Mouse (Mus musculus) lung, embryonic 15.5 days (tissue): ENCODE measurements around the gene Cdkal1. TPM values are rescaled to one million over a fixed set of nuclear protein-coding genes. Genes with fewer than 3 reads are reported as not detected.

Experiments used
- ATAC-seq: fragments of 200-750 bp; cut with Nextera tagmentation; 2 replicates; pipeline ENCODE4 v1.8.0; 2017; ENCODE audit warnings: moderate number of reproducible peaks, borderline replicate concordance; ENCODE audit not compliant: low FRiP score, low TSS enrichment; ENCODE audit errors: extremely low read depth
- H3K27ac ChIP-seq: fragments of 300-500 bp; sonication (generic); 2 replicates; pipeline ENCODE4 v1.5.1; 2015; ENCODE audit warnings: moderate library complexity, mild to moderate bottlenecking, inconsistent platforms
- H3K27me3 ChIP-seq: fragments of 300-500 bp; sonication (generic); 2 replicates; pipeline ENCODE4 v1.6.1; 2015; ENCODE audit warnings: inconsistent platforms
- H3K36me3 ChIP-seq: fragments of 300-500 bp; sonication (generic); 2 replicates; pipeline ENCODE4 v1.6.1; 2015; ENCODE audit warnings: inconsistent platforms
- H3K4me1 ChIP-seq: fragments of 300-500 bp; sonication (generic); 2 replicates; pipeline ENCODE4 v1.6.1; 2015; ENCODE audit warnings: inconsistent platforms
- H3K4me2 ChIP-seq: fragments of 300-500 bp; sonication (generic); 2 replicates; pipeline ENCODE4 v1.6.1; 2015; ENCODE audit warnings: inconsistent platforms, mild to moderate bottlenecking, moderate library complexity
- H3K4me3 ChIP-seq: fragments of 300-500 bp; sonication (generic); 2 replicates; pipeline ENCODE4 v1.5.1; 2015; ENCODE audit warnings: mild to moderate bottlenecking, inconsistent platforms
- H3K9ac ChIP-seq: fragments of 300-500 bp; sonication (generic); 2 replicates; pipeline ENCODE4 v1.6.1; 2015; ENCODE audit warnings: inconsistent platforms
- H3K9me3 ChIP-seq: fragments of 300-500 bp; sonication (generic); 2 replicates; pipeline ENCODE4 v1.6.1; 2016; ENCODE audit warnings: inconsistent platforms
- WGBS: fragments of 180-500 bp; shearing (Covaris S2); methylation state at CpG from one replicate; pipeline ENCODE4 v1.1.7; 2015; 5-methylcytosine and 5-hydroxymethylcytosine counted together
- polyA plus RNA-seq: library from polyadenylated mRNA; unstranded; fragments of >200 nt; fragmentation: Nextera tagmentation; extraction: Ambion mirVana; gene quantifications from 2 replicates; pipeline ENCODE4 v1.2.1, GENCODE M21; 2015

Cdkal1 gene
- polyA plus RNA-seq, 1 experiment from 2014 or later = 34.0 TPM

DNA sequence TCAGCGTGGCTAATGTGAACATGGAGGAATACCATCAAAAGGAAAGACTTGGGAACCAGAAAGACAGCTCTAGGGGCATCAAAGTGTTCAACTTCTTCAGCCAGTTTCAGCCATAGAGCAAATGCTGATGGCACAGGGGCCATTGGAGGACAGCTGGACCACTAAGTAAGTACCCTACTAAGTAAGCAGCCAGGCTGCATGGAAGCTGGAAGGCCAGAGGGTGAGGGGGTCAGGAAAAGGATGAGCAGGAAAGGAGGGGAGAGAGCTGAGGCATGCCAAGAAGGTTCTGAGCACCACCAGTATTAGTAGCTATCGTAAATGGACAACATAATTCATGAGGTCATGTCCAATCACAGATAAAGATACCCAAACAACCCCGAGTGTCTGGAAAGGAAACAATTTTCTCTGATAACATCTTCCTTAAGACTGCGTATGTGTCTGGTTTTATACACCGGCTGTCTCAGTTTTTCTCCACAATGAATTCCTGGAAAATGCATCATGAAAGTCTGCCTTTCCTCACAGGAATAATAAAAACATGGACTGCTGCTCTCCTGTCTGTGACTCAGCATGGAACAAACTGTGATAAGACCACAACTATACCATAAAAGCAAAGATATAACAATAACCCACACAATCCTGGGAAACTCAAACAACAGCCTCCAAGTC, 352.9 kb downstream of the Cdkal1 start:
- peaks cover 13% of the 10 kb centered on the region; the same call in 1 of the 2 replicates for H3K4me1 ChIP-seq
- WGBS = 52% methylated on average over 5 of the region's 5 CpGs
- no peak overlapping the region for H3K4me3 ChIP-seq
- ATAC-seq = no peak
- no peaks in the 10 kb centered on the region for H3K36me3 ChIP-seq
- H3K9me3 ChIP-seq = no peaks in the 10 kb centered on the region
- no peaks in the 10 kb centered on the region for H3K27me3 ChIP-seq
- H3K4me2 ChIP-seq = no peak overlapping the region
- no peak overlapping the region for H3K9ac ChIP-seq
- no peak overlapping the region for H3K27ac ChIP-seq

DNA sequence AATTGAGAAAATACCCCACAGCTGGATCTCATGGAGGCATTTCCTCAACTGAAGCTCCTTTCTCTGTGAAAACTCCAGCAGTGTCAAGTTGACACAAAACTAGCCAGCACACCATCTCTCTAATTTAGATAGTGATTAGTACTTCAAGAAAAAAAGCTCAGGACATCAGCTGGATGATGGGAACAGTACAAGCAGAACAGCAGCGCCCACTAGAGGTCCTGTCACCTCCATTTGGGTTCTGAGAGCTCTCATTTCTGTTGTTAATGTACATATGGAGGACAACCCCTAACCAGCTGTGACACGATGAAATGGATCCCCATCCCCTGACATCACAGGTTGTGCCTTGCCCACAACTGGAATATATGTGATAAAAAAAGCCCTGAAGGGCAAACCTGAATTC, 354.3 kb downstream of the Cdkal1 start:
- Histone ChIP-seq H3K9ac (no peak overlapping the region), H3K27me3 (no peaks in the 10 kb centered on the region), H3K9me3 (no peaks in the 10 kb centered on the region), H3K4me3 (no peak overlapping the region), H3K4me1 (peaks cover 13% of the 10 kb centered on the region; the same call in 1 of the 2 replicates), H3K27ac (no peak overlapping the region), H3K36me3 (no peaks in the 10 kb centered on the region), H3K4me2 (no peak overlapping the region)
- WGBS = 61% methylated on average over 2 of the region's 2 CpGs
- no peak for ATAC-seq

DNA sequence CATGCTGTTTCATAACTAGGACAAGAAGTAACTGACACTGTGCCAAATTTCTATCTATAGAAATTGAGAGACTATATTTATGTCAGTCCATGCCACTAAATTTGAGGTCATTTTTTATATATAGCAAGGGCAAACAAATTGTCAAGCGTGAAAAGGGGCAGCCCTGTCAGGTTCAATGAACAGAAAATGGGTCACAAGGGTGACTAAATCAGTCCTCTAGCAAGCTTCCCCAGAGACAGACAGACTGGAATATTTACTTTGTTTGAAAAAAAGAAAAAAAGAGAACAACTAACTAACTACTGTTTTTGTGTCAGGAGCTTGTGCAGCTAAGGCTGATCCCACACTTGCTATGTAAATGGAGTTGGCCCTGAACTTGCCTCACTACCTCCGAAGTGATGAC, 355.7 kb downstream of the Cdkal1 start:
- peaks cover 9% of the 10 kb centered on the region; the same call in 1 of the 2 replicates for H3K4me1 ChIP-seq
- no peak overlapping the region for H3K9ac ChIP-seq
- no peaks in the 10 kb centered on the region for H3K36me3 ChIP-seq
- no peaks in the 10 kb centered on the region for H3K27me3 ChIP-seq
- H3K4me3 ChIP-seq = no peak overlapping the region
- ATAC-seq = no peak
- no peaks in the 10 kb centered on the region for H3K9me3 ChIP-seq
- H3K27ac ChIP-seq = no peak overlapping the region
- WGBS = 69% methylated on average over 2 of the region's 2 CpGs
- no peak overlapping the region for H3K4me2 ChIP-seq

DNA sequence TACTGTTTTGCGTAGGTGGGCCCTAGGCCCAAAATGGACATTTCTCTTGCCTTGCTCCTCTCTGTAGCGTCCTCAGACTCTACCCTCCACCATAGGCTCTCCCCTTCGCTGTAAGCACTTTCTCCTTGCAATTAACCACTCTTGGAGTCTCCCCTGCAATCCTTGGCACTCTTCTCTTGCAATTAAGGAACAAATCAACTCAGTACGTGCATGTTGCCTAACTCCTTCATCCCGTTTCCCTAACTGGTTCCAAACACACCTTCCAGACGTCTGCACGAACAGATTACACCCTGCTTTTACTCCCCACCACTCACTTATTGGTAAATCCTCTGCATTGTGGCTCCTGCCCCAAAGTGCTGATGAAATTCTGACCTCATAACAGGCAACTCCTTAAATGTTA, 358.2 kb downstream of the Cdkal1 start:
- no peak overlapping the region for H3K27ac ChIP-seq
- no peak for ATAC-seq
- H3K9me3 ChIP-seq = no peaks in the 10 kb centered on the region
- no peaks in the 10 kb centered on the region for H3K36me3 ChIP-seq
- H3K4me1 ChIP-seq = no peaks in the 10 kb centered on the region
- 75% methylated on average over 7 of the region's 7 CpGs for WGBS
- no peak overlapping the region for H3K4me2 ChIP-seq
- no peaks in the 10 kb centered on the region for H3K27me3 ChIP-seq
- no peak overlapping the region for H3K9ac ChIP-seq
- H3K4me3 ChIP-seq = no peak overlapping the region

DNA sequence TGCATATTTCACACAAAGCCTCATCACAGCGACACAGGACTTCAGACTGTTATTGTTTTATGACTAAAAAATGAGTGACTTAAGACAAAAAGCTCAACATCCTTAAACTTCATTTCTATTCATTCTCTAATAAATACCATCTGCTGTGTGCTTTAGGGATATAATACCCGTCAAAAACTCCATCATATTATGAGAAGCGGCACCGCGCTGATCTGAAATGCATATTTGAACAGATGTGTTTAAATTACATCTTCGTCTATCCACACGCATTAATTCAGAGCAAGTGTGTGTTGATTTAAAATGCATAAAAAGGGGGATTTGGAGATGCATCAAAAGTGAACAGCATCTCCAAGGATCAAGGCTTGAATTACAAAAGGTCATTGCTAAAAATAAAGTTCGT, 365.1 kb downstream of the Cdkal1 start:
- Histone ChIP-seq H3K27me3 (no peaks in the 10 kb centered on the region), H3K27ac (no peak overlapping the region), H3K36me3 (no peaks in the 10 kb centered on the region), H3K4me2 (no peak overlapping the region), H3K4me3 (no peak overlapping the region), H3K9ac (no peak overlapping the region), H3K4me1 (no peaks in the 10 kb centered on the region), H3K9me3 (no peaks in the 10 kb centered on the region)
- WGBS = 80% methylated on average over 8 of the region's 8 CpGs
- ATAC-seq = no peak

DNA sequence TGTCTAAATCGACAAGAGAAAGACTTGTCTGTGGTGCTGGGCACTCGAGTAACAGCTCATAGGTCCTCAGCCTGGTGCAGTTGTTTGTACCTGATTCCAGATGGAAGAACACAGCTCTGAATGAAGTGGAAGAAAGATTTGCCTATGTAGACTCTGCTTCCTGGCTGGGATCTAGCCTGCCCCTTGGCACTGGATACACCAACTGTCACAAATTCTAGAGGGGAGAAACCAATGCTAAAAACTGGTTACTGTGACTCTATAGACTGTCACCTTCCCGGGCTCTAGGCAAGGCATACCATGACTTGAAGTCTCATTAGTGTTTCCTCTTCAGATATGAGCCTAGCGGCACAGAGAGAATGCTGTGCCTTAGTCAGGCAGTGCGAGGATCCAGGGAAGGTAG, 366.0 kb downstream of the Cdkal1 start:
- Histone ChIP-seq H3K36me3 (no peaks in the 10 kb centered on the region), H3K9ac (no peak overlapping the region), H3K4me2 (no peak overlapping the region), H3K4me1 (no peaks in the 10 kb centered on the region), H3K9me3 (no peaks in the 10 kb centered on the region), H3K27me3 (no peaks in the 10 kb centered on the region), H3K4me3 (no peak overlapping the region), H3K27ac (no peak overlapping the region)
- no peak for ATAC-seq
- WGBS = 81% methylated on average over 5 of the region's 5 CpGs

DNA sequence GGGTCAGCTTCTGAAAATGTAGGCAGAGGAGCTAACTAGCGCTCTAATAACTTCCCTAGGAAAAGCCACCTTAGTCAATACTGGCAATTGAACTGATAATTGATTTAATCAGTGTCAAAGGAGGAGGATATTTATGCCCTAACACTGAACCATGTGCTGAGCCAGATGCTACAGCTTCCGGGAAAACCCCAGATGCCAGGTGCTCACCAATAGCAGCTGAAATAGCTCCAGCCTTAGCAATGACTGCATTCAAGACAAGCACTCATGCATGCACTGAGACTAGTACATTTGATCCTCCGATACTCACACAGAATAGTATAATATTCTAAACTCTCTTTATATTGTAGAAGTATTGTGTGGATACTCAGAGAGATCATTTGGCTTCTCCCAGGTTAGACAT, 368.8 kb downstream of the Cdkal1 start:
- Histone ChIP-seq H3K27me3 (no peaks in the 10 kb centered on the region), H3K4me1 (no peaks in the 10 kb centered on the region), H3K9ac (no peak overlapping the region), H3K27ac (no peak overlapping the region), H3K4me3 (no peak overlapping the region), H3K4me2 (no peak overlapping the region), H3K36me3 (no peaks in the 10 kb centered on the region), H3K9me3 (no peaks in the 10 kb centered on the region)
- ATAC-seq = no peak
- WGBS = 81% methylated on average over 3 of the region's 3 CpGs

DNA sequence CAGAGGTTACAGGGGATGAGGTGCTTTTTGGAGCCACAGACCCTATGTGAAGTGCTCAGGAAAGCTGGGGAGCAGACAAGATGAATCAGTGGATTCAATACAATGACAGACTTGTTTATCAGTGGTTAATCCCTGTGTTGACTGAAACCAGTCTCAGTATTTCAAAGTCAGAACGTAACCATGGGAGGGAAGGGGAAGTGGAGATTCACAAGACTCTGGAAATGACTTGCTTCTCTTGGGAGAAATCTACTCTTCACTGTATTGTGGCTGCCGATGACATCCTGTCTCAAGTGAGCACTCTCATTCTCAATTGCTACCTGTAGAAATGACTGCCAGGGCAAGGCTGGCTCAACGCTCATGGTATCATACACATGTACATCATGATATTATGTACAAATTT, 371.5 kb downstream of the Cdkal1 start:
- no peaks in the 10 kb centered on the region for H3K36me3 ChIP-seq
- H3K4me3 ChIP-seq = no peak overlapping the region
- H3K9ac ChIP-seq = no peak overlapping the region
- no peaks in the 10 kb centered on the region for H3K4me1 ChIP-seq
- WGBS = 79% methylated on average over 3 of the region's 3 CpGs
- no peaks in the 10 kb centered on the region for H3K9me3 ChIP-seq
- no peak overlapping the region for H3K4me2 ChIP-seq
- no peaks in the 10 kb centered on the region for H3K27me3 ChIP-seq
- no peak overlapping the region for H3K27ac ChIP-seq
- no peak for ATAC-seq

DNA sequence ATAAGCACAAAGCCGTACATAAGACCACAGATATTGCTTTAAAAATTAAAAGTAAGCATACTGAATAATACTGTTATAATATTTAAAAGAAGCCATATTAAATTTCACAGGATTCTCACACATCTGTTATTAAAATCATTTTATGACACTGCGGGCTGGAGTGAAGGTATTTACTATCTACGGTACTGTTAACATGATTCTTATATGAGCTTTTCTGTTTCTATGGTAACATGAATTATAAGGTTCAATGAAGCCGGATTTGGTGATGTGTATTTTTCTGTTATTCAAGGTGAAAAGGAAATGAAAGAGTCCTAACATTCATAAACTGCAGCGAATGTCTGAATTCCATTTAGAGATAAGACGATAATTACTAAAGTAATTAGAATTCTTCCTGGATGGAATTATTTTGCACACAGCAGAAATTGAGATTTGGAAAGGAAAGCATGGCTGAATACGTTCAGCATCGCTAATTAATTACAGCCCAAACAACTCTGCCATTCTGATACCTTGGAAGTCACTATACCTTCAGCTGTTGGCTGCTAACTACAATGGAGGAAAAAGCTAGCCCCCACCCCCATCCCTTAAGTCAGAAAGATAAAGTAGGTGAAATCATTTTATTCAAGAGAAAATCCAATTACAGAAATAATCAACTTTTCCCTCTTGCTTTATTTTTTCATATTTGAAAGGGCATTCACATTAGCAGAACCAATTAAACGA, 373.2 kb downstream of the Cdkal1 start:
- no peak for ATAC-seq
- no peak overlapping the region for H3K4me2 ChIP-seq
- no peaks in the 10 kb centered on the region for H3K27me3 ChIP-seq
- 79% methylated on average over 9 of the region's 9 CpGs for WGBS
- H3K4me1 ChIP-seq = no peaks in the 10 kb centered on the region
- H3K36me3 ChIP-seq = no peaks in the 10 kb centered on the region
- H3K27ac ChIP-seq = no peak overlapping the region
- no peaks in the 10 kb centered on the region for H3K9me3 ChIP-seq
- H3K4me3 ChIP-seq = no peak overlapping the region
- no peak overlapping the region for H3K9ac ChIP-seq

DNA sequence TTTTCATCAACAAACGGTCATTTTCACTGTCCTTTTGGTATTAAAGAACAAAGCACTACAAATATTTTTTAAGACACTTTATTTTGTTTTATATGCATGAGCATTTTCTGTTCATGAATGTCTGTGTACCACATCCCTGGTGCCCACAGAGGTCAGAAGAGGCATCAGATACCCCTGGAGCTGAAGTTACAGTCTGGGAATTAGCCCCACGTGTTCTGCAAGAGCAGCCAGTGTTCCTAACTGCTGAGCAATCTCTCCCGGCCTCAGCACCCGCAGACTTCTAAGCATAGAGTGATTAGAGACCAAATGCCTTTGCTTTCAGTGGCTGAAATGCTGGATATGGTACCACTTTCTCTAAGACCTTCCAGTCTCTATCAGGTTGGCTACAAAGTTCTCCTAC, 379.1 kb downstream of the Cdkal1 start:
- no peaks in the 10 kb centered on the region for H3K36me3 ChIP-seq
- H3K27ac ChIP-seq = no peak overlapping the region
- H3K4me3 ChIP-seq = no peak overlapping the region
- no peak for ATAC-seq
- H3K4me1 ChIP-seq = no peaks in the 10 kb centered on the region
- H3K27me3 ChIP-seq = no peaks in the 10 kb centered on the region
- H3K4me2 ChIP-seq = no peak overlapping the region
- no peaks in the 10 kb centered on the region for H3K9me3 ChIP-seq
- 68% methylated on average over 4 of the region's 4 CpGs for WGBS
- H3K9ac ChIP-seq = no peak overlapping the region

DNA sequence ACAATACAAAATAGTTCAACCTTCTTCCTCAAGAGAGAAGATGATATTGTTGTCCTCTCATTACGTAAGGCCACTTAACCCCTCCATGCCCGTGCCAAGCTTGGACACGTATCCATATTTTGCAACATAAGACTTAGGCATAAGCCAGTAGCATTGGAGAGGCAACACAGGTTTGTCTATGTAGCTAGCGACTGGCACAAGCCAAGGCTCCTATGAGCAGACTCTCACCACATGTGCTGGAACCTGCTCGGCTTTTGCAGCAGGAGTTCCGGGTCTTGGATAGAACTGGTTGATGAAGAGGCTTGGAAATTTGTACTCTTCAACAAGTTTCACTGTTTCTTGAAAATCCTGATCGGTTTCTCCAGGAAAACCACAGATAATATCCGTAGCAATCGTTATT, 381.2 kb downstream of the Cdkal1 start:
- Histone ChIP-seq H3K9ac (no peak overlapping the region), H3K4me1 (no peaks in the 10 kb centered on the region), H3K4me2 (no peak overlapping the region), H3K27me3 (no peaks in the 10 kb centered on the region), H3K27ac (no peak overlapping the region), H3K4me3 (no peak overlapping the region), H3K9me3 (no peaks in the 10 kb centered on the region), H3K36me3 (no peaks in the 10 kb centered on the region)
- ATAC-seq = no peak
- WGBS = 90% methylated on average over 9 of the region's 9 CpGs

DNA sequence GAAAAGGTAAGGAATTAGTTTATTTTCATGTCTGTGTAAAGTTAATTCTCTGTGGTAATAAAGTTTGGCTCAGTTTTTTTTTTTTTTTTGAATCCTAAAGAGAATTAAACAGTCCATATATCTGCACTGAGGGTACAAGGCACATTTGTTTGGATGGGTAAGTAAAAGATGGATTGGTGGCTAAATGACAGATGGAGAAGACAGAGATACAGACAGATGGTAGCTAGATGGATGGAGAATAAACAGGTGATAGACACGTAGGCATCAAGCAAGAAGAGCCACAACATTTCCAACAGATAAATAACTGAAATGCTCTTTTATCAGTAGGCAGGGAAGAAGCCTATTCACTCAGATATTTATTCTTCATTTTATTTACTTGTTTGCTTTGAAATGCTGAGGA, 381.7 kb downstream of the Cdkal1 start:
- no peak overlapping the region for H3K4me2 ChIP-seq
- no peak overlapping the region for H3K27ac ChIP-seq
- no peaks in the 10 kb centered on the region for H3K4me1 ChIP-seq
- H3K9me3 ChIP-seq = no peaks in the 10 kb centered on the region
- no peak overlapping the region for H3K4me3 ChIP-seq
- 91% methylated on average over 1 of the region's 1 CpGs for WGBS
- no peak overlapping the region for H3K9ac ChIP-seq
- no peaks in the 10 kb centered on the region for H3K27me3 ChIP-seq
- H3K36me3 ChIP-seq = no peaks in the 10 kb centered on the region
- no peak for ATAC-seq
